Mouse (Mus musculus): Measurements from ENCODE around the gene Slc22a16.

GRCm38 (mm10) chr10:40521579-40521978, 48.6 kb upstream of the Slc22a16 start:
- TF ChIP-seq CTCF (IDR thresholded peaks at IDR 0.05; ENCODE audit: low read depth, low read length) (no peak), GATA1 (IDR thresholded peaks at IDR 0.05; ENCODE audit: borderline replicate concordance, low read length) (no peak)

Measured in G1E (cell line).